Mouse (Mus musculus) hindbrain, embryonic 16.5 days (tissue): ENCODE measurements around the gene Tenm3. TPM values are rescaled to one million over a fixed set of nuclear protein-coding genes. Genes with fewer than 3 reads are reported as not detected.
A peak's percentile ranks its signal among the peaks of the same experiment; 100 is the strongest.

Experiments
- ATAC-seq: fragments of 200-750 bp; cut with Nextera tagmentation; 2 replicates; pipeline ENCODE4 v1.8.0; 2017; ENCODE audit warnings: moderate TSS enrichment, moderate library complexity
- H3K27ac ChIP-seq: fragments of 300-500 bp; sonication (generic); 2 replicates; pipeline ENCODE4 v1.5.1; 2014; ENCODE audit warnings: low read depth, mild to moderate bottlenecking, control low read depth, low read length, moderate library complexity
- H3K27me3 ChIP-seq: fragments of 300-500 bp; sonication (generic); replicated peaks from 2 replicates; pipeline ENCODE4 v1.6.1; 2014; ENCODE audit warnings: low read length; ENCODE audit not compliant: control insufficient read depth, insufficient read depth
- H3K36me3 ChIP-seq: fragments of 300-500 bp; sonication (generic); 2 replicates; pipeline ENCODE4 v1.6.1; 2014; ENCODE audit warnings: mild to moderate bottlenecking, low read length, moderate library complexity, mixed read lengths; ENCODE audit not compliant: control insufficient read depth, insufficient read depth
- H3K4me1 ChIP-seq: fragments of 300-500 bp; sonication (generic); 2 replicates; pipeline ENCODE4 v1.6.1; 2014; ENCODE audit warnings: low read depth, low read length; ENCODE audit not compliant: control insufficient read depth, insufficient read depth
- H3K4me2 ChIP-seq: fragments of 300-500 bp; sonication (generic); 2 replicates; pipeline ENCODE4 v1.6.1; 2014; ENCODE audit warnings: mild to moderate bottlenecking, low read length, control low read depth, moderate library complexity
- H3K4me3 ChIP-seq: fragments of 300-500 bp; sonication (generic); 2 replicates; pipeline ENCODE4 v1.5.1; 2014; ENCODE audit warnings: mild to moderate bottlenecking, low read length, control low read depth, moderate library complexity
- H3K9ac ChIP-seq: fragments of 300-500 bp; sonication (generic); 2 replicates; pipeline ENCODE4 v1.6.1; 2014; ENCODE audit warnings: low read depth, mild to moderate bottlenecking, control low read depth, low read length, moderate library complexity
- H3K9me3 ChIP-seq: fragments of 300-500 bp; sonication (generic); 2 replicates; pipeline ENCODE4 v1.6.1; 2014; ENCODE audit warnings: mild to moderate bottlenecking, low read length, moderate library complexity; ENCODE audit not compliant: control insufficient read depth
- WGBS: fragments of 180-500 bp; shearing (Covaris S2); extraction: QIAGEN DNeasy Blood & Tissue Kit; methylation state at CpG from one replicate; pipeline ENCODE4 v1.1.7; 2014; 5-methylcytosine and 5-hydroxymethylcytosine counted together
- polyA plus RNA-seq: library from polyadenylated mRNA; unstranded; fragments of >200 nt; fragmentation: Nextera tagmentation; extraction: Ambion mirVana; gene quantifications from 2 replicates; pipeline ENCODE4 v1.2.1, GENCODE M21; 2015

Tenm3 gene
- polyA plus RNA-seq, 1 experiment from 2014 or later = 24.2 TPM

- Histone ChIP-seq H3K36me3 (no peaks in the 10 kb centered on the region), H3K4me3 (no peak overlapping the region), H3K9ac (no peak overlapping the region), H3K4me2 (no peak overlapping the region), H3K9me3 (no peaks in the 10 kb centered on the region), H3K27ac (no peak overlapping the region), H3K27me3 (no peaks in the 10 kb centered on the region), H3K4me1 (0 out of 2 replicates have a peak, but pooled peaks cover 2% of the 10 kb centered on the region)
- no peak for ATAC-seq
- 75% methylated on average over 5 of the region's 5 CpGs for WGBS
Observed at GRCm38 (mm10) chr8:48819348-48819747, 24.4 kb downstream of the Tenm3 start.

GRCm38 (mm10) chr8:48816941-48817340 is 26.8 kb downstream of the Tenm3 start:
- no peak overlapping the region for H3K9ac ChIP-seq
- H3K36me3 ChIP-seq = no peaks in the 10 kb centered on the region
- WGBS = 66% methylated on average over 13 of the region's 13 CpGs
- H3K9me3 ChIP-seq = no peaks in the 10 kb centered on the region
- no peak for ATAC-seq
- H3K27ac ChIP-seq = no peak overlapping the region
- H3K4me2 ChIP-seq = 0 out of 2 replicates have a peak overlapping the region, but pooled peaks have one; percentile 25
- H3K4me3 ChIP-seq = no peak overlapping the region
- no peaks in the 10 kb centered on the region for H3K27me3 ChIP-seq
- 0 out of 2 replicates have a peak, but pooled peaks cover 2% of the 10 kb centered on the region for H3K4me1 ChIP-seq

GRCm38 (mm10) chr8:48812196-48812741 is 31.5 kb downstream of the Tenm3 start:
- H3K4me3 ChIP-seq = no peak overlapping the region
- H3K4me1 ChIP-seq = no peaks in the 10 kb centered on the region
- H3K27ac ChIP-seq = no peak overlapping the region
- H3K9ac ChIP-seq = no peak overlapping the region
- H3K36me3 ChIP-seq = no peaks in the 10 kb centered on the region
- H3K9me3 ChIP-seq = no peaks in the 10 kb centered on the region
- no peaks in the 10 kb centered on the region for H3K27me3 ChIP-seq
- no peak for ATAC-seq
- WGBS = 100% methylated on average over 1 of the region's 1 CpGs
- no peak overlapping the region for H3K4me2 ChIP-seq

GRCm38 (mm10) chr8:48810615-48811014 is 33.1 kb downstream of the Tenm3 start:
- Histone ChIP-seq H3K4me1 (no peaks in the 10 kb centered on the region), H3K4me3 (no peak overlapping the region), H3K9me3 (no peaks in the 10 kb centered on the region), H3K27me3 (no peaks in the 10 kb centered on the region), H3K9ac (no peak overlapping the region), H3K4me2 (no peak overlapping the region), H3K27ac (no peak overlapping the region), H3K36me3 (no peaks in the 10 kb centered on the region)
- WGBS = 70% methylated on average over 1 of the region's 1 CpGs
- no peak for ATAC-seq

- Histone ChIP-seq H3K27ac (no peak overlapping the region), H3K4me1 (no peaks in the 10 kb centered on the region), H3K4me2 (no peak overlapping the region), H3K9me3 (no peaks in the 10 kb centered on the region), H3K36me3 (no peaks in the 10 kb centered on the region), H3K4me3 (no peak overlapping the region), H3K27me3 (no peaks in the 10 kb centered on the region), H3K9ac (no peak overlapping the region)
- no peak for ATAC-seq
- WGBS = 67% methylated on average over 3 of the region's 3 CpGs
Observed at GRCm38 (mm10) chr8:48809104-48809503, 34.6 kb downstream of the Tenm3 start.

GRCm38 (mm10) chr8:48803070-48803469 is 40.7 kb downstream of the Tenm3 start:
- WGBS = 87% methylated on average over 8 of the region's 8 CpGs
- Histone ChIP-seq H3K9me3 (no peaks in the 10 kb centered on the region), H3K4me3 (no peak overlapping the region), H3K27me3 (no peaks in the 10 kb centered on the region), H3K36me3 (no peaks in the 10 kb centered on the region), H3K4me2 (no peak overlapping the region), H3K9ac (no peak overlapping the region), H3K4me1 (no peaks in the 10 kb centered on the region), H3K27ac (no peak overlapping the region)
- no peak for ATAC-seq

- WGBS = 69% methylated on average over 8 of the region's 8 CpGs
Observed at GRCm38 (mm10) chr8:48802231-48802630, 41.5 kb downstream of the Tenm3 start.

GRCm38 (mm10) chr8:48797955-48798359 is 45.8 kb downstream of the Tenm3 start:
- WGBS = 37% methylated on average over 5 of the region's 5 CpGs
- no peak overlapping the region for H3K9ac ChIP-seq
- H3K27me3 ChIP-seq = no peaks in the 10 kb centered on the region
- no peaks in the 10 kb centered on the region for H3K4me1 ChIP-seq
- no peak overlapping the region for H3K4me2 ChIP-seq
- no peaks in the 10 kb centered on the region for H3K9me3 ChIP-seq
- ATAC-seq = peak; percentile 62
- H3K4me3 ChIP-seq = no peak overlapping the region
- no peaks in the 10 kb centered on the region for H3K36me3 ChIP-seq
- H3K27ac ChIP-seq = no peak overlapping the region

More at GRCm38 (mm10) chr8:48802231-48802630, 41.5 kb downstream of the Tenm3 start:
- Histone ChIP-seq H3K4me3 (no peak overlapping the region), H3K9me3 (no peaks in the 10 kb centered on the region), H3K27ac (no peak overlapping the region), H3K9ac (no peak overlapping the region), H3K4me2 (no peak overlapping the region), H3K27me3 (no peaks in the 10 kb centered on the region), H3K36me3 (no peaks in the 10 kb centered on the region), H3K4me1 (no peaks in the 10 kb centered on the region)
- ATAC-seq = no peak

- Histone ChIP-seq H3K9me3 (no peaks in the 10 kb centered on the region), H3K27ac (no peak overlapping the region), H3K4me3 (no peak overlapping the region), H3K4me1 (no peaks in the 10 kb centered on the region), H3K9ac (no peak overlapping the region), H3K27me3 (no peaks in the 10 kb centered on the region), H3K4me2 (no peak overlapping the region), H3K36me3 (no peaks in the 10 kb centered on the region)
- WGBS = 61% methylated on average over 7 of the region's 7 CpGs
- ATAC-seq = no peak
Observed at GRCm38 (mm10) chr8:48794285-48794684, 49.5 kb downstream of the Tenm3 start.

- no peak overlapping the region for H3K4me3 ChIP-seq
- no peaks in the 10 kb centered on the region for H3K4me1 ChIP-seq
- no peak for ATAC-seq
- no peaks in the 10 kb centered on the region for H3K9me3 ChIP-seq
- H3K27ac ChIP-seq = no peak overlapping the region
- no peaks in the 10 kb centered on the region for H3K27me3 ChIP-seq
- H3K4me2 ChIP-seq = no peak overlapping the region
- H3K36me3 ChIP-seq = no peaks in the 10 kb centered on the region
- 51% methylated on average over 8 of the region's 8 CpGs for WGBS
- H3K9ac ChIP-seq = no peak overlapping the region
Observed at GRCm38 (mm10) chr8:48793729-48794128, 50.0 kb downstream of the Tenm3 start.
